Mouse (Mus musculus) hindlimb bud, embryonic 11.5 days (tissue): ENCODE measurements at regions not wholly inside any gene's neighbourhood (a gene's known extent, or its start where the extent isn't known, plus 50 kb on each side); places are given as distances from the start of the nearest gene placed in this dataset.

Experiments used
- DNase-seq: peaks from one replicate; pipeline ENCODE4 v3.0.0-alpha.2; 2012; ENCODE audit warnings: low read depth, low spot score; ENCODE audit errors: extremely low spot score

GRCm38 (mm10) chr8:78003888-78004543 is 209.1 kb upstream of the Ttc29 start:
- peak; percentile 71 for DNase-seq

GRCm38 (mm10) chr8:78004891-78005290 is 208.2 kb upstream of the Ttc29 start:
- DNase-seq, result no peak

- no peak for DNase-seq
Observed at GRCm38 (mm10) chr8:78013101-78013500, 200.0 kb upstream of the Ttc29 start.

- DNase-seq, result no peak
Observed at GRCm38 (mm10) chr8:78018430-78019180, 194.5 kb upstream of the Ttc29 start.

GRCm38 (mm10) chr8:78021473-78021872 is 191.6 kb upstream of the Ttc29 start:
- no peak for DNase-seq

- DNase-seq, result no peak
Observed at GRCm38 (mm10) chr8:78022986-78023385, 190.1 kb upstream of the Ttc29 start.

GRCm38 (mm10) chr8:78023467-78023866 is 189.6 kb upstream of the Ttc29 start:
- DNase-seq, result no peak

GRCm38 (mm10) chr8:78023936-78024335 is 189.2 kb upstream of the Ttc29 start:
- no peak for DNase-seq

GRCm38 (mm10) chr8:78024964-78025363 is 188.1 kb upstream of the Ttc29 start:
- no peak for DNase-seq

GRCm38 (mm10) chr8:78027371-78027770 is 185.7 kb upstream of the Ttc29 start:
- DNase-seq, result no peak

GRCm38 (mm10) chr8:78028928-78029327 is 184.2 kb upstream of the Ttc29 start:
- no peak for DNase-seq

- no peak for DNase-seq
Observed at GRCm38 (mm10) chr8:78031811-78032210, 181.3 kb upstream of the Ttc29 start.

GRCm38 (mm10) chr8:78034687-78035086 is 178.4 kb upstream of the Ttc29 start:
- DNase-seq, result no peak

GRCm38 (mm10) chr8:78037218-78037617 is 175.9 kb upstream of the Ttc29 start:
- DNase-seq, result no peak

- DNase-seq, result no peak
Observed at GRCm38 (mm10) chr8:78046691-78047090, 166.4 kb upstream of the Ttc29 start.

- DNase-seq, result no peak
Observed at GRCm38 (mm10) chr8:78050768-78051167, 162.3 kb upstream of the Ttc29 start.

- no peak for DNase-seq
Observed at GRCm38 (mm10) chr8:78054435-78054834, 158.7 kb upstream of the Ttc29 start.

- DNase-seq, result no peak
Observed at GRCm38 (mm10) chr8:78054920-78055319, 158.2 kb upstream of the Ttc29 start.

- no peak for DNase-seq
Observed at GRCm38 (mm10) chr8:78055531-78055930, 157.6 kb upstream of the Ttc29 start.

GRCm38 (mm10) chr8:78057357-78057756 is 155.7 kb upstream of the Ttc29 start:
- DNase-seq, result no peak

- peak; percentile 50 for DNase-seq
Observed at GRCm38 (mm10) chr8:78061827-78062719, 151.0 kb upstream of the Ttc29 start.

GRCm38 (mm10) chr8:78063529-78063928 is 149.6 kb upstream of the Ttc29 start:
- no peak for DNase-seq
